Mouse (Mus musculus) spleen, adult 12 weeks (tissue): Measurements from ENCODE around the gene Cyp4f40.
"Not testable (repeated sequence)": the region's sequence is repeated elsewhere in the genome, so short reads cannot be mapped to it uniquely, and the experiment has no call there.

Experiments
- DNase-seq: peaks from one replicate; pipeline ENCODE4 v3.0.0; 2022; ENCODE audit warnings: low spot score

The Cyp4f40 gene

DNA sequence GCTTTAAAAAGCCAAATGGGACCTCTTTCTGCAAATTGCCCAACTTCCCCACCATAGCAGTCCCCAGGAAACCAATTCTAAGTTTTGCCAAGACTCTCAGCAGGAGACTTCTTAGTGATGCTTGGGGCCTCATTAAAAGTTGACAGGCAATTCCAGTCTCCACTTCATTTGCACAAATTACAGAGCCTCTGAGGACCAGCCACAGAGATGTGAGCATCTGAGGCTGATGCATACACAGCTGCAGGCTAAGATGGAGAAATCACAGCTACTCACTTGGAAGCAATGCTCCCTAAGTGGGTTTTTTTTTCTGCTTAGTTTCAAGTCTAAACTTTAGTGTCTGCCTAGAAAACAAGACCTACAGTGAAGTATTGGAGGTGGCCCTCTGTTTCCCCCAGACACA, 51.8 kb downstream of the Cyp4f40 start:
- DNase-seq = not testable (repeated sequence)

DNA sequence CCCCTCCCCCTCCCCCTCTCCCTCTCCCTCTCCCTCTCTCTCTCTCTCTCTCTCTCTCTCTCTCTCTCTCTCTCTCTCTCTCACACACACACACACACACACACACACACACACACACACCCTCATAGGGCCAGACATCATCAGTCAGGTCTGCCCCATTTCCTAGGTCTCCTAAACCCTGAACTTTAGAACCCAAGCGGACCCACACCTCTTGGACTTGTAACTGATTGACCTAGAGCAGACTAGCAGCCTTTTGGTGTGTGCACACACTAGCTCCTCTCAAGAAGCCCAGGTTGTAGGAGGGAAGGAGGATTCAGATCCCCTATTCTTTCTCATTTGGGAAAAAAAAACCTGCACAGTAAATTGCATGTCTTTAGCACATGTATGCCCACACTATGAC, 63.5 kb downstream of the Cyp4f40 start:
- not testable (repeated sequence) for DNase-seq

DNA sequence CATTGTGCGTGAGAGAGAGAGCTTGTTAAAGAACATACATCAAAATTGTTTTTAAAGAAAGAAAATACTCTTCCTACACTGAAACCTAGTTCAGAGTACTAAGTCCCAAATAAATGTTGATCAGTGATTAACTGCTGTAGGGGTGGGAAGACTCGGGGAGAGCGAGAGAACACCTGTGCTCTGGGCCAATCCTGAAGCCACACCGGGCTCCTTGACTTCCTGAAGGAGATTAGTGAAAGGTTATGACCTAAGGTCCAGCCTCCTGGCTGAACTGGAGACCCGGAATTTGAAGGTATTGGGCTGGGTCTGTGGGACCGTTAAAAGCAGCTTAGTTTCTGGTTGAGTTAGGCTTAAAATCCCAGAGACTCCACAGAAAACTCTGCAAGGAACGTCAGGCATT, 64.1 kb downstream of the Cyp4f40 start:
- no peak for DNase-seq

DNA sequence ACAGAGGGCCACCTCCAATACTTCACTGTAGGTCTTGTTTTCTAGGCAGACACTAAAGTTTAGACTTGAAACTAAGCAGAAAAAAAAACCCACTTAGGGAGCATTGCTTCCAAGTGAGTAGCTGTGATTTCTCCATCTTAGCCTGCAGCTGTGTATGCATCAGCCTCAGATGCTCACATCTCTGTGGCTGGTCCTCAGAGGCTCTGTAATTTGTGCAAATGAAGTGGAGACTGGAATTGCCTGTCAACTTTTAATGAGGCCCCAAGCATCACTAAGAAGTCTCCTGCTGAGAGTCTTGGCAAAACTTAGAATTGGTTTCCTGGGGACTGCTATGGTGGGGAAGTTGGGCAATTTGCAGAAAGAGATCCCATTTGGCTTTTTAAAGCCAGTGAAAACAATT, 67.7 kb downstream of the Cyp4f40 start:
- not testable (repeated sequence) for DNase-seq
